Mouse (Mus musculus) CH12.LX (cell line): Measurements from ENCODE around the gene Pex12. TPM values are rescaled to one million over a fixed set of nuclear protein-coding genes. Genes with fewer than 3 reads are reported as not detected.

ENCODE experiments used
- DNase-seq: peaks from one replicate; pipeline ENCODE4 v3.0.0-alpha.2; 2013; ENCODE audit errors: extremely low read depth
- H3K27ac ChIP-seq: 2 replicates; pipeline ENCODE4 v1.5.1; 2012; ENCODE audit warnings: low read depth, mild to moderate bottlenecking, control low read depth, moderate library complexity; ENCODE audit not compliant: insufficient read depth
- H3K27me3 ChIP-seq: replicated peaks from 2 replicates; pipeline ENCODE3; 2012; ENCODE audit warnings: inconsistent platforms
- H3K36me3 ChIP-seq, 2 experiments: replicated peaks in 1 of 2; 2 replicates each; pipeline versions ENCODE3 to v1.6.1; 2012; ENCODE audit warnings: inconsistent platforms in 1 of 2, low read length in 1 of 2, mild to moderate bottlenecking in 1 of 2, mixed read lengths in 1 of 2, moderate library complexity in 1 of 2; ENCODE audit not compliant: control insufficient read depth in 1 of 2, insufficient read depth in 1 of 2
- H3K4me1 ChIP-seq, 2 experiments: 2 replicates each; pipeline ENCODE4 v1.6.1; 2012; ENCODE audit warnings: inconsistent platforms in 1 of 2, moderate library complexity in 1 of 2; ENCODE audit not compliant: insufficient read depth in 2 of 2, control insufficient read depth in 1 of 2
- H3K4me2 ChIP-seq: 2 replicates; pipeline ENCODE4 v1.6.1; 2012; ENCODE audit warnings: low read depth, mild to moderate bottlenecking, control low read depth; ENCODE audit not compliant: poor library complexity, insufficient read depth, severe bottlenecking
- H3K4me3 ChIP-seq, 3 experiments: fragments of 150-350 bp in 1 of 3; sonication (generic) in 1 of 3; replicated peaks in 1 of 3; 2 replicates each; pipeline versions ENCODE3 to v1.5.1; 2011 to 2012; ENCODE audit warnings: low read depth in 2 of 3, low read length in 2 of 3, mild to moderate bottlenecking in 2 of 3, moderate library complexity in 2 of 3, control low read depth in 1 of 3, improper control_type of control experiment in 1 of 3, inconsistent platforms in 1 of 3, mixed read lengths in 1 of 3; ENCODE audit not compliant: poor library complexity in 1 of 3
- H3K79me2 ChIP-seq: replicated peaks from 2 replicates; pipeline ENCODE4 v1.6.1; 2012; ENCODE audit warnings: mild to moderate bottlenecking, moderate library complexity; ENCODE audit not compliant: control insufficient read depth, poor library complexity, insufficient read depth, severe bottlenecking; ENCODE audit errors: extremely low read depth
- H3K9ac ChIP-seq: 2 replicates; pipeline ENCODE4 v1.6.1; 2012; ENCODE audit warnings: low read depth, mild to moderate bottlenecking, control low read depth, moderate library complexity; ENCODE audit not compliant: insufficient read depth
- H3K9me3 ChIP-seq: replicated peaks from 2 replicates; pipeline ENCODE3; 2012; ENCODE audit warnings: low read length, inconsistent platforms, mixed read lengths
- CHD1 ChIP-seq: IDR thresholded peaks from 2 replicates; pipeline ENCODE4 v1.6.1; 2012; ENCODE audit warnings: low read depth, low read length, improper control_type of control experiment, inconsistent platforms
- CTCF ChIP-seq, 2 experiments: IDR thresholded peaks in 1 of 2; conservative IDR thresholded peaks in 1 of 2; 2 replicates each; pipeline ENCODE4 v1.5.1; 2011 to 2012; ENCODE audit warnings: low read depth in 2 of 2, low read length in 2 of 2, improper control_type of control experiment in 1 of 2, inconsistent platforms in 1 of 2, mild to moderate bottlenecking in 1 of 2, moderate library complexity in 1 of 2
- GABPA ChIP-seq: IDR thresholded peaks from 2 replicates; pipeline ENCODE4 v1.6.1; 2012; ENCODE audit warnings: low read depth, low read length, improper control_type of control experiment, inconsistent platforms; ENCODE audit not compliant: insufficient replicate concordance
- JUND ChIP-seq: conservative IDR thresholded peaks from 2 replicates; pipeline ENCODE4 v1.6.1; 2011; ENCODE audit warnings: low read depth, low read length, improper control_type of control experiment
- MAFK ChIP-seq: IDR thresholded peaks from 2 replicates; pipeline ENCODE4 v1.6.1; 2011; ENCODE audit warnings: low read length, improper control_type of control experiment; ENCODE audit not compliant: insufficient replicate concordance
- MAZ ChIP-seq: IDR thresholded peaks from 2 replicates; pipeline ENCODE4 v1.6.1; 2012; ENCODE audit warnings: low read depth, mild to moderate bottlenecking, inconsistent platforms, low read length, improper control_type of control experiment, moderate library complexity
- NELFE ChIP-seq: IDR thresholded peaks from 2 replicates; pipeline ENCODE4 v1.6.1; 2011; ENCODE audit warnings: low read depth, low read length, improper control_type of control experiment
- POLR2A ChIP-seq: IDR thresholded peaks from 2 replicates; pipeline ENCODE4 v1.6.1; 2011; ENCODE audit warnings: low read depth, mild to moderate bottlenecking, improper control_type of control experiment, low read length
- SIN3A ChIP-seq: IDR thresholded peaks from 2 replicates; pipeline ENCODE4 v1.6.1; 2012; ENCODE audit warnings: low read length, improper control_type of control experiment, inconsistent platforms
- SMC3 ChIP-seq: IDR thresholded peaks from 2 replicates; pipeline ENCODE4 v1.6.1; 2011; ENCODE audit warnings: low read depth, low read length, improper control_type of control experiment
- TBP ChIP-seq: conservative IDR thresholded peaks from 2 replicates; pipeline ENCODE4 v1.6.1; 2011; ENCODE audit warnings: low read depth, low read length, improper control_type of control experiment
- ZC3H11A ChIP-seq: IDR thresholded peaks from 2 replicates; pipeline ENCODE4 v1.6.1; 2012; ENCODE audit warnings: low read depth, mild to moderate bottlenecking, inconsistent platforms, low read length, improper control_type of control experiment
- ZMIZ1 ChIP-seq: IDR thresholded peaks from 2 replicates; pipeline ENCODE4 v1.6.1; 2012; ENCODE audit warnings: low read depth, mild to moderate bottlenecking, inconsistent platforms, low read length, improper control_type of control experiment
- ZNF384 ChIP-seq: IDR thresholded peaks from 2 replicates; pipeline ENCODE4 v1.6.1; 2012; ENCODE audit warnings: low read depth, low read length, improper control_type of control experiment, inconsistent platforms
- dilution Hi-C: fragments of 300-500 bp; cut with MboI; formaldehyde crosslinking; loops from 2 replicates; pipeline ENCODE4 v1.14.3; 2020; ENCODE audit warnings: low sequenced_read_pairs; ENCODE audit not compliant: extremely low pct_unique_long_range_greater_than_20kb, extremely low pct_ligation_motif_present
- in situ Hi-C: fragments of 300-500 bp; cut with MboI; formaldehyde crosslinking; loops from 3 replicates; pipeline ENCODE4 v1.14.3; 2019; ENCODE audit warnings: low sequenced_read_pairs, low pct_ligation_motif_present, low pct_unique_long_range_greater_than_20kb, mixed read lengths
- polyA plus RNA-seq: library from polyadenylated mRNA; unstranded; fragments of >175 nt; gene quantifications from 2 replicates; pipeline ENCODE4 v1.2.1, GENCODE M21; 2012; ENCODE audit warnings: low read depth; ENCODE audit not compliant: insufficient read length
- total RNA-seq, 2 experiments: library from RNA; depleted of rRNA; stranded (reverse); fragments of 300-350 nt in 1 of 2; fragments of >200 nt in 1 of 2; gene quantifications; 2 replicates each; pipeline ENCODE4 v1.2.3; 2012 to 2014

Pex12 gene
- total and polyA plus RNA-seq, 3 experiments = 8.2 to 30.7 (median 9.5) TPM

DNA sequence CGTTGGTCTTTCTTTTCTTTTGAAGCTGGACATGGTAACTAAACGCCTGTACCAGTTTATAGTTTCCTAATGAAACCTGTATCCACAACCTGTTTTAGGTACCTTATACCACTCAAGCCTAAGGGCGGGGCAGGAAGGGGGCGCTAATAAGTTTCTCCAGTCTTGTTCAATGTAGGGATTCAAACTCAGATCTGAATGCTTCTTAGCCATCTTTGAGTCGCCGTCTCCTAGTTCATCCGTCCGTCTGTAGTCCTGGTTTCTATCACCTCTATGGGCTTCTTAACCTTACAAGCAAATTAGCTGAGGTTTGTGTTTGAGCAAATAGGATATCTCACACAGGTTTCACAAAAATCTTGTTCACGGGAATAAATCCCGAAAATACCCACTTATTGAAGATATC lies 262 bp downstream of the Pex12 start:
- Histone ChIP-seq H3K4me2 (peak overlapping the region; percentile 83), H3K27ac (no peak overlapping the region), H3K27me3 (no peaks in the 10 kb centered on the region), H3K9me3 (no peaks in the 10 kb centered on the region), H3K9ac (peak overlapping the region; percentile 69), H3K36me3 (peaks cover 4 to 17% of the 10 kb centered on the region in 2 experiments), H3K79me2 (peaks cover 37% of the 10 kb centered on the region), H3K4me3 (peak overlapping the region; percentile 84 to 97 (median 90)), H3K4me1 (peaks cover 7 to 60% of the 10 kb centered on the region in 2 experiments)
- TF ChIP-seq CTCF (conservative IDR thresholded peaks at IDR 0.05 in 1 of 2, IDR thresholded peaks at IDR 0.05 in 1 of 2; ENCODE audit: low read depth in 2 of 2, low read length in 2 of 2) (peak in 1 of 2 experiments; percentile 48; a peak in 2 of 4 replicates), JUND (peak; percentile 59; the same call in 1 of the 2 replicates), ZC3H11A (no peak), CHD1 (peak; percentile 65; the same call in 1 of the 2 replicates), MAFK (0 out of 2 replicates have a peak, but pooled peaks have one; percentile 36)
- DNase-seq = peak; percentile 48
- in situ Hi-C loops = no loop called here
- dilution Hi-C loops = no loop called here

DNA sequence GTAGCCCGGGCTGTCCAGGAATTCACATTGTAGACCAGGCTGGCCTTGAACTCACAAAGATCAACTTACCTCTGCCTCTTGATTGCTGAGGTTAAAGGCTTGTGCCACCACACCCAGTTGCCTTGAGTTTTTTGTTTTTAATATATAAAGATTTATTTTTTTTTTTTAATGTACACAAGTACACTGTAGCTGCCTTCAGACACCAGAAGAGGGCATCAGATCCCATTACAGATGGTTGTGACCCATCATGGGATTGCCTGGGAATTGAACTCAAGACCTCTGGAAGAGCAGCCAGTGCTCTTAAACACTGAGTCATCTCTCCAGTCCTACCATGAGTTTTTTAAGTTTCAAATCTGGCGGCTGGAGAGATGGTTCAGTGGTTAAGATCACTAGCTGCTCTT lies 955 bp downstream of the Pex12 start:
- H3K79me2 ChIP-seq = peaks cover 44% of the 10 kb centered on the region
- no peak overlapping the region for H3K27ac ChIP-seq
- DNase-seq = no peak
- in situ Hi-C loops (no loop called here), dilution Hi-C loops (no loop called here)
- H3K9ac ChIP-seq = peak overlapping the region; percentile 69; the same call in 1 of the 2 replicates
- no peaks in the 10 kb centered on the region for H3K9me3 ChIP-seq
- H3K27me3 ChIP-seq = no peaks in the 10 kb centered on the region
- H3K36me3 ChIP-seq = peaks cover 8 to 24% of the 10 kb centered on the region in 2 experiments
- TF ChIP-seq CTCF (conservative IDR thresholded peaks at IDR 0.05 in 1 of 2, IDR thresholded peaks at IDR 0.05 in 1 of 2; ENCODE audit: low read depth in 2 of 2, low read length in 2 of 2) = peak in 1 of 2 experiments; percentile 49; a peak in 2 of 4 replicates
- no peak for TF ChIP-seq ZMIZ1
- TF ChIP-seq MAFK = no peak
- TF ChIP-seq SMC3 = peak; percentile 15; the same call in 1 of the 2 replicates
- TF ChIP-seq GABPA = no peak
- no peak for TF ChIP-seq POLR2A
- peak; percentile 81 for TF ChIP-seq ZNF384
- TF ChIP-seq MAZ = no peak
- no peak for TF ChIP-seq SIN3A
- H3K4me1 ChIP-seq = peaks cover 5 to 60% of the 10 kb centered on the region in 2 experiments
- H3K4me3 ChIP-seq = no peak overlapping the region
- H3K4me2 ChIP-seq = peak overlapping the region; percentile 83

GRCm38 (mm10) chr11:83299724-83300123 lies 2.7 kb downstream of the Pex12 start:
- DNase-seq = no peak
- H3K9ac ChIP-seq = peak overlapping the region; percentile 72
- H3K36me3 ChIP-seq = peaks cover 20 to 38% of the 10 kb centered on the region in 2 experiments
- no peak overlapping the region for H3K27ac ChIP-seq
- dilution Hi-C loops = no loop called here
- peak overlapping the region; percentile 50; the same call in 1 of the 2 replicates for H3K4me2 ChIP-seq
- TF ChIP-seq NELFE (no peak), JUND (no peak), TBP (0 out of 2 replicates have a peak, but pooled peaks have one; percentile 34)
- H3K79me2 ChIP-seq = peaks cover 44% of the 10 kb centered on the region
- no peaks in the 10 kb centered on the region for H3K9me3 ChIP-seq
- peaks cover 7 to 60% of the 10 kb centered on the region in 2 experiments for H3K4me1 ChIP-seq
- H3K4me3 ChIP-seq = peak overlapping the region in 1 of 3 experiments; percentile 91
- no peaks in the 10 kb centered on the region for H3K27me3 ChIP-seq
- in situ Hi-C loops = no loop called here
